Mouse (Mus musculus): Measurements from ENCODE around the gene Ckap2.
A peak's percentile ranks its signal among the peaks of the same experiment; 100 is the strongest.
"Not testable (repeated sequence)": the region's sequence is repeated elsewhere in the genome, so short reads cannot be mapped to it uniquely, and the experiment has no call there.

Ckap2 gene

GRCm38 (mm10) chr8:22147706-22148366 lies 37.8 kb downstream of the Ckap2 start:
- DNase-seq = no peak

GRCm38 (mm10) chr8:22145831-22146230 lies 39.8 kb downstream of the Ckap2 start:
- no peak for DNase-seq

- peak; percentile 19 for DNase-seq
Measured at GRCm38 (mm10) chr8:22143764-22144491, 41.7 kb downstream of the Ckap2 start.

- DNase-seq = no peak
Measured at GRCm38 (mm10) chr8:22142592-22142991, 43.0 kb downstream of the Ckap2 start.

- no peak for DNase-seq
Measured at GRCm38 (mm10) chr8:22141836-22142385, 43.7 kb downstream of the Ckap2 start.

- DNase-seq = not testable (repeated sequence)
Measured at GRCm38 (mm10) chr8:22136462-22136861, 49.2 kb downstream of the Ckap2 start.

GRCm38 (mm10) chr8:22134750-22135135 lies 50.9 kb downstream of the Ckap2 start:
- no peak for DNase-seq

- peak; percentile 86 for DNase-seq
Measured at GRCm38 (mm10) chr8:22134078-22134749, 51.4 kb downstream of the Ckap2 start.

- DNase-seq = no peak
Measured at GRCm38 (mm10) chr8:22132062-22132461, 53.6 kb downstream of the Ckap2 start.

- DNase-seq = peak; percentile 53
Measured at GRCm38 (mm10) chr8:22124220-22125152, 61.1 kb downstream of the Ckap2 start, which contains the start of gene Nek5. TSS of gene Nek5 (minus strand) at chr8:22125053.
